In the genomic region with DNA sequence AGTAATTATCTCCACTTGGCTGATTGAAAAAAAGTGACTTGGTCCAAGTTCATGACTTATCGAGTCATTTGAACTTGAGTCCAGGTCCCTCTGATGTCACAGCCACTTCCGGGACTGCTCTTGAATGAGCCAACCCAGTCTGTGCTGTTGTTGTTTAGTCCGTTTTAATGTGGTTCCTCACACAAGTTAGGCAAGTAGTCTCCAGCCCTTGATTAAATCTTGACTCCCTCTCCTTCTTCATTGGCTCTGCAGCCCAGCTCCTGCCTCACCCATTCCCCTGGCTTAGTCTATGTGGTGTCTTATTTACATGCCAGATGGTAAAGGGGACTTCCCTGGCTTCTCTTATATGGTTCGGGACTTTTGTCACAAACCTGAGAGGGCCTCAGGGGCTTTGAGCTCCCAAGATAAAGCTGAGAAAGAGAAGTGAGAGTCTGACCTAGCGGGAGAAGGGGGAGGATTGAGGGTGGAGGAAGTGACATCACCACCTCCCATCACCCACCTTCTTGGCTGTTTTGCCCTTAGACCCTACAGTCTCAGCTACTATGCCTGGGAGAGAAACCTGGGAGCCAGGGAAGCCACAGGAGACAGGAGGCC, we compare ENCODE assay signal across 12 mouse cellular contexts. TPM values are rescaled to one million over a fixed set of nuclear protein-coding genes. Genes with fewer than 3 reads are reported as not detected.
DNase-seq lines count a peak whose midpoint lies in the region; ATAC-seq lines count a peak whose summit lies in the region.
"Had no signal": no experiment of that assay in that cellular context is flagged by ENCODE, and none has a peak within 500 bp of the region (broad histone marks: within the 10 kb centered on the region; RNA-seq: fewer than 3 reads in every experiment).

No protein-coding gene starts in this region.

- no peaks in the 10 kb centered on the region for H3K4me1 ChIP-seq in heart, embryonic 16.5 days (ENCODE audit: control insufficient read depth, insufficient read depth, low read length)
- H3K4me1 ChIP-seq in heart, embryonic 12.5 days (replicated peaks), result peaks cover 6% of the 10 kb centered on the region; the same call in 1 of the 2 replicates
- no peaks in the 10 kb centered on the region for H3K4me1 ChIP-seq in forebrain, embryonic 10.5 days
- H3K4me1 ChIP-seq: embryonic facial prominence, embryonic 12.5 days had no signal

- no peak overlapping the region for H3K4me3 ChIP-seq in heart, embryonic 16.5 days (ENCODE audit: low read length)
- no peak overlapping the region for H3K4me3 ChIP-seq in heart, embryonic 12.5 days
- no peak overlapping the region for H3K4me3 ChIP-seq in forebrain, embryonic 10.5 days
- H3K4me3 ChIP-seq: embryonic facial prominence, embryonic 12.5 days had no signal

- WGBS in heart, embryonic 16.5 days, result 48% methylated on average over 5 of the region's 5 CpGs
- WGBS in heart, embryonic 12.5 days, result 60% methylated on average over 5 of the region's 5 CpGs
- WGBS in forebrain, embryonic 10.5 days, result 79% methylated on average over 5 of the region's 5 CpGs

- H3K9me3 ChIP-seq in heart, embryonic 16.5 days (replicated peaks; ENCODE audit: control insufficient read depth, low read length), result no peaks in the 10 kb centered on the region
- H3K9me3 ChIP-seq in heart, embryonic 12.5 days (replicated peaks), result no peaks in the 10 kb centered on the region
- H3K9me3 ChIP-seq in forebrain, embryonic 10.5 days, result no peaks in the 10 kb centered on the region
- H3K9me3 ChIP-seq: embryonic facial prominence, embryonic 12.5 days had no signal

- DNase-seq in CD4-positive helper T cell, adult 2 months (ENCODE audit: low read depth, low spot score), result peak; percentile 91
- DNase-seq in skeletal muscle tissue, adult 2 months (ENCODE audit: low read depth, low spot score), result peak; percentile 43
- DNase-seq in yolk sac, embryonic 10.5 days (ENCODE audit: low spot score), result no peak
- no peak for DNase-seq in urinary bladder, adult 18-20 months (ENCODE audit: low spot score in 2 of 2)
- DNase-seq in forebrain, embryonic 10.5 days (ENCODE audit: extremely low spot score, low spot score), result no peak

- H3K27ac ChIP-seq in heart, embryonic 16.5 days (ENCODE audit: low read length), result peak overlapping the region; percentile 48; the same call in 1 of the 2 replicates
- H3K27ac ChIP-seq in heart, embryonic 12.5 days (ENCODE audit: poor library complexity, severe bottlenecking), result no peak overlapping the region
- H3K27ac ChIP-seq in forebrain, embryonic 10.5 days, result no peak overlapping the region
- H3K27ac ChIP-seq: embryonic facial prominence, embryonic 12.5 days had no signal

- no peak overlapping the region for H3K9ac ChIP-seq in heart, embryonic 16.5 days (ENCODE audit: low read length)
- no peak overlapping the region for H3K9ac ChIP-seq in heart, embryonic 12.5 days
- H3K9ac ChIP-seq: embryonic facial prominence, embryonic 12.5 days had no signal

- H3K36me3 ChIP-seq in heart, embryonic 16.5 days (ENCODE audit: control insufficient read depth, insufficient read depth), result no peaks in the 10 kb centered on the region
- H3K36me3 ChIP-seq in heart, embryonic 12.5 days, result no peaks in the 10 kb centered on the region
- no peaks in the 10 kb centered on the region for H3K36me3 ChIP-seq in forebrain, embryonic 10.5 days (replicated peaks)
- H3K36me3 ChIP-seq: embryonic facial prominence, embryonic 12.5 days had no signal

- H3K27me3 ChIP-seq in heart, embryonic 16.5 days (ENCODE audit: control insufficient read depth, insufficient read depth, low read length), result no peaks in the 10 kb centered on the region
- H3K27me3 ChIP-seq in heart, embryonic 12.5 days (replicated peaks), result no peaks in the 10 kb centered on the region
- no peaks in the 10 kb centered on the region for H3K27me3 ChIP-seq in forebrain, embryonic 10.5 days (ENCODE audit: poor library complexity, severe bottlenecking)
- H3K27me3 ChIP-seq: embryonic facial prominence, embryonic 12.5 days had no signal

- H3K4me2 ChIP-seq in heart, embryonic 16.5 days (ENCODE audit: low read depth, low read length), result no peak overlapping the region
- no peak overlapping the region for H3K4me2 ChIP-seq in heart, embryonic 12.5 days
- H3K4me2 ChIP-seq: embryonic facial prominence, embryonic 12.5 days had no signal

- no peak for ATAC-seq in heart, embryonic 16.5 days (replicated peaks; ENCODE audit: extremely low read depth, insufficient read depth, low FRiP score)
- no peak for ATAC-seq in heart, embryonic 12.5 days (ENCODE audit: insufficient number of reproducible peaks, low FRiP score)
- ATAC-seq in inflammation-experienced regulatory T-cells, adult 6 months, result peak; percentile 61

RNA-seq across cellular contexts. Expression of a gene that starts 2.2 kb away (rescaled TPM):
- 16.6 and 28.6 TPM in 2 replicates for polyA plus RNA-seq in heart, embryonic 16.5 days (2015; fragmentation: Nextera tagmentation; extraction: Ambion mirVana)
- 4.3 and 5.7 TPM in 2 replicates for polyA plus RNA-seq in heart, embryonic 12.5 days (2016; fragmentation: Nextera tagmentation; extraction: Ambion mirVana)
- polyA plus RNA-seq in inflammation-experienced regulatory T-cells, adult 6 months (2017; shearing (Covaris generic)), result 1,000 to 10,000 TPM; 2,728 to 3,832 (median 3,666) TPM
- polyA plus RNA-seq in forebrain, embryonic 10.5 days (2016; fragmentation: Nextera tagmentation; extraction: Ambion mirVana), result 4.1 and 5.0 TPM in 2 replicates

RNA-seq across cellular contexts. Expression of a gene that starts 5.3 kb away (rescaled TPM):
- polyA plus RNA-seq in heart, embryonic 16.5 days (2015; fragmentation: Nextera tagmentation; extraction: Ambion mirVana), result 3.5 and 3.9 TPM in 2 replicates
- 2.2 and 2.7 TPM in 2 replicates for polyA plus RNA-seq in heart, embryonic 12.5 days (2016; fragmentation: Nextera tagmentation; extraction: Ambion mirVana)
- 10 to 100 TPM; 36.2 to 54.5 (median 36.5) TPM for polyA plus RNA-seq in inflammation-experienced regulatory T-cells, adult 6 months (2017; shearing (Covaris generic))
- polyA plus RNA-seq in forebrain, embryonic 10.5 days (2016; fragmentation: Nextera tagmentation; extraction: Ambion mirVana), result 6.3 and 7.3 TPM in 2 replicates

RNA-seq across cellular contexts. Expression of a gene that starts 31.5 kb away (rescaled TPM):
- polyA plus RNA-seq in heart, embryonic 16.5 days (2015; fragmentation: Nextera tagmentation; extraction: Ambion mirVana), result 213 and 218 TPM in 2 replicates
- 179 and 190 TPM in 2 replicates for polyA plus RNA-seq in heart, embryonic 12.5 days (2016; fragmentation: Nextera tagmentation; extraction: Ambion mirVana)
- polyA plus RNA-seq in inflammation-experienced regulatory T-cells, adult 6 months (2017; shearing (Covaris generic)), result 1,000 to 10,000 TPM in 2 of 3 experiments, 100 to 1,000 TPM in 1; 884 to 1,358 (median 1,179) TPM
- polyA plus RNA-seq in forebrain, embryonic 10.5 days (2016; fragmentation: Nextera tagmentation; extraction: Ambion mirVana), result 267 and 270 TPM in 2 replicates

RNA-seq across cellular contexts. Expression of a gene that starts 36.5 kb away (rescaled TPM):
- 0.37 and 0.91 TPM in 2 replicates for polyA plus RNA-seq in heart, embryonic 16.5 days (2015; fragmentation: Nextera tagmentation; extraction: Ambion mirVana)
- polyA plus RNA-seq in heart, embryonic 12.5 days (2016; fragmentation: Nextera tagmentation; extraction: Ambion mirVana), result 0.41 and 0.51 TPM in 2 replicates
- 10 to 100 TPM; 10.8 to 23.3 (median 14.1) TPM for polyA plus RNA-seq in inflammation-experienced regulatory T-cells, adult 6 months (2017; shearing (Covaris generic))
- polyA plus RNA-seq in forebrain, embryonic 10.5 days (2016; fragmentation: Nextera tagmentation; extraction: Ambion mirVana), result 1.7 and 3.5 TPM in 2 replicates

RNA-seq across cellular contexts. Expression of a gene that starts 43.5 kb away (rescaled TPM):
- polyA plus RNA-seq in heart, embryonic 16.5 days (2015; fragmentation: Nextera tagmentation; extraction: Ambion mirVana), result 0.09 TPM in 1 of 2 replicates, not detected in the other
- not detected in 2 replicates for polyA plus RNA-seq in heart, embryonic 12.5 days (2016; fragmentation: Nextera tagmentation; extraction: Ambion mirVana)
- polyA plus RNA-seq in inflammation-experienced regulatory T-cells, adult 6 months (2017; shearing (Covaris generic)), result 1 to 10 TPM in 1 of 3 experiments, under 1 TPM in 2; 0.80 to 1.1 (median 0.94) TPM
- not detected in 2 replicates for polyA plus RNA-seq in forebrain, embryonic 10.5 days (2016; fragmentation: Nextera tagmentation; extraction: Ambion mirVana)
- polyA plus RNA-seq: embryonic facial prominence, embryonic 12.5 days; frontal cortex, adult 2 months; heart, embryonic 14.5 days; kidney, embryonic 14.5 days had no signal

Comparison
In these comparisons a context has a peak if more than half of its experiments do, and no peak if none do; other contexts are left out.
1. DNase-seq: peak in CD4-positive helper T cell, adult 2 months (single experiment) and skeletal muscle tissue, adult 2 months (single experiment); none in yolk sac, embryonic 10.5 days (single experiment), urinary bladder, adult 18-20 months (0 of 2) and forebrain, embryonic 10.5 days (single experiment).
2. RNA of a gene that starts 2.2 kb away (polyA plus RNA-seq): 2,728 to 3,832 TPM in inflammation-experienced regulatory T-cells, adult 6 months; 16.6 to 28.6 TPM in heart, embryonic 16.5 days, 4.3 to 5.7 TPM in heart, embryonic 12.5 days and 4.1 to 5.0 TPM in forebrain, embryonic 10.5 days; every median in the first group is over 10 times any median in the second.